Mouse (Mus musculus): ENCODE results near the gene Catsperz. TPM values are rescaled to one million over a fixed set of nuclear protein-coding genes. Genes with fewer than 3 reads are reported as not detected.

The Catsperz gene
- total RNA-seq, 2 experiments from 2014 or later: not detected

- DNase-seq: no peak
- intact Hi-C loops (cut with DNase I): no loop called here
Measured at GRCm38 (mm10) chr19:6949532-6949931, 24.4 kb upstream of the Catsperz start.

DNA sequence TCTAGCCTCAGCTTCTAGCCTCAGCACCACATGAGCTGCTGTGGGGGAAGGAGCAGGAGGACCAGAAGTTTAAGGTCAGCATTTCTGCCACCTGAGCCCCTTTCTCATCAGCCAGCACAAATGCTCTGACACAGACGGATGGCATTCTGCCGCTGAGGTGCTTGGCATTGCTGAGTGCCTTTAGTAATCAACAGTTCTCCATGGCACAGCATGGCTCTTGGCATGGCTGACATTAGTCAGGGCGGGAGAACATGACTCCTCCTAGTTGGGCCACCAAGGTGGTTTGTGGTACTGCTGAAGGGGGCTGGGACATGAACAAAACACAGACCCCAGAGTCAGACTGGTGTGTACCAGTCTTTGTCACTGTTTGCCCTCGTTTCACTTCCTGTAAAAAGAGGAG is 23.0 kb upstream of the Catsperz start:
- no peak for DNase-seq
- intact Hi-C loops (cut with DNase I): no loop called here

DNA sequence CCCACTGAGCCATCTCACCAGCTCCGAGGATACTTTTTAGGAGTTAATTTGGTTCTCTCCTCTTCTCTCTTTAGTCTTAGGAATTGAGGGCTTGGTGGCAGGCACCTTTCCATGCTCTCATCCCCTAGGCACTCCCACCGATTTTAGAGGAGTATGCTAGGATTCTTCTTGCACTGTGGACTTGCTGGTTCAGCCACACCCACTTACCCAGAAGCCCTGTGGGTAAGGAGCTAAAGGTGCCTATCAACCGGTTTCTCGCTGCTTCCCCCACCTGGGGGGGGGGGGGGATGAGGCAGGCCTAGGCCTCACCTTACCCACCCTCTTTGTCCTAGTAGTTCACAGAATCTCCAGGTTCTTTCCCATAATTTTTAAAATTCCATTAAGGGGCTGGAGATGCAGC is 22.6 kb upstream of the Catsperz start:
- intact Hi-C loops (cut with DNase I): no loop called here
- no peak for DNase-seq

GRCm38 (mm10) chr19:6943709-6944108 is 18.5 kb upstream of the Catsperz start:
- intact Hi-C loops (cut with DNase I): loop anchor here (2.0 to 5.0 kb wide), 2 partner anchors 34 to 699 kb away; partner anchors contain the start of gene Plcb3
- no peak for DNase-seq

DNA sequence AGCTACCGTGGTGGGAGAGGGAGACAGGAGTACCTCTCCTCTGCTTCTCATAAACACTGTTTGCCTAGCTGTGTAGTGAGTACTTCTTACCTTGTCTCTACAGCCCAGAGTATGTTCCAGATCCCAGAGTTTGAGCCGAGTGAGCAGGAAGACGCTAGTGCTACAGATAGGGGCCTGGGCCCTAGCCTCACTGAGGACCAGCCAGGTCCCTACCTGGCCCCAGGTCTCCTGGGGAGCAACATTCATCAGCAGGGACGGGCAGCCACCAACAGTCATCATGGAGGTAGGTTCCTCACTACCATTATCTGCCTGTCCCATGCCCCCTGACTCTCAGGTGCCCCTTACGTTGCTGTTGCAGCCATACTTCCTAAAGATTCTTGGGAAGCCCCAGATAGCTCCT is 17.6 kb upstream of the Catsperz start:
- DNase-seq: no peak
- intact Hi-C loops (cut with DNase I): loop anchor here (1.0 to 5.0 kb wide), 2 partner anchors 9 to 35 kb away; partner anchors contain the start of gene Plcb3

GRCm38 (mm10) chr19:6942249-6942691 is 17.1 kb upstream of the Catsperz start, which contains the start of gene Gpr137:
Gpr137 (minus strand) TSS chr19:6942480.
- intact Hi-C loops (cut with DNase I): loop anchor here (1.0 to 5.0 kb wide), 2 partner anchors 9 to 35 kb away; partner anchors contain the start of gene Plcb3
- DNase-seq: peak; percentile 96 to 98

DNA sequence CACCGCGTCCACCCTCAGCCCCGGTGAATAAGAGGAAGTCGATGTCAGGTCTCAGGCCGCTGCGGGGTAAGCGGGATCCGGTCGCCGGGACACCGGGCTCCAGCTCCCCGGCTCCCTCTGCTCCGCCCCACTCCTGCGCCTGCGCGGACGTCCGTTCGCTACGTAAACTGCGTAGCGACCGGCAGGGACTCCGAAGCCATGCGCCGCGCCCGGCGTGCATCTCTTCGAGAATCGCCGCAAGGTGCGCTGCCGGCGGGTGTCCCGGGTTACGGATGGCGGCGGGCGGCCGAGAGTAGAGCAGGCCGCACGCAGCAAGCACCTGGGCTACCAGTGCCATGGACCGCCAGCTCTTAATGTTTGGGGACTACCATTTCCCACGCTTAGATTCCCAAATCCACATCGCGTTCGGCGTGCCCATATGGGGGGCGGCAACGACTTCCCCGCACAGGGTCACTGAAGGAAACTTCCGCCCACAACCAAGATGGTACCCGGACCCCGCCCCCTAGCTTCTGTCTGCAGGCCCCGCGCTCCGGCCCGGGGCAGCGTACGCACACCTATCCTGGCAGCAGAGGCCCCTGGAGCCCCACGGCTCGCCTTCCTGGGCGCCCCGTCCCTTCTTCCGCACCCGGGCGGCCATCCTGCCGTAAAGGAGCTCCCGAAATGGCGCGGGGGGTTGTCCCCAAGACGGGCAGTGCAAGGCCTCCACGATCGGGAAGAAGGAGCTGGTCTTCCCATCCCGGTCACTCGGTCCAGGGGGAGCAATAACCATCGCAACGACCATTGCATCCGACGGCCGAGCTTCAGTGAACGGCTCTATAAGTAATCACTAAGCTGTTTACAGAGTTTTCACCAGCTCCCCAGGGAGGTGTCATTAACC is 16.4 kb upstream of the Catsperz start, which contains the start of gene Bad:
Gene Bad, plus strand, starts transcription at position 490 of the 877 bp plus-strand sequence.
- DNase-seq: peak; percentile 96 to 97
- intact Hi-C loops (cut with DNase I): loop anchor here (1.0 to 5.0 kb wide), 3 partner anchors 10 to 36 kb away; partner anchors contain the start of gene Plcb3

GRCm38 (mm10) chr19:6940396-6941351 is 15.5 kb upstream of the Catsperz start:
- intact Hi-C loops (cut with DNase I): loop anchor here (2.0 to 5.0 kb wide), 2 partner anchors 18 to 37 kb away; partner anchors contain the start of gene Plcb3
- peak in 1 of 2 experiments; percentile 32 for DNase-seq

DNA sequence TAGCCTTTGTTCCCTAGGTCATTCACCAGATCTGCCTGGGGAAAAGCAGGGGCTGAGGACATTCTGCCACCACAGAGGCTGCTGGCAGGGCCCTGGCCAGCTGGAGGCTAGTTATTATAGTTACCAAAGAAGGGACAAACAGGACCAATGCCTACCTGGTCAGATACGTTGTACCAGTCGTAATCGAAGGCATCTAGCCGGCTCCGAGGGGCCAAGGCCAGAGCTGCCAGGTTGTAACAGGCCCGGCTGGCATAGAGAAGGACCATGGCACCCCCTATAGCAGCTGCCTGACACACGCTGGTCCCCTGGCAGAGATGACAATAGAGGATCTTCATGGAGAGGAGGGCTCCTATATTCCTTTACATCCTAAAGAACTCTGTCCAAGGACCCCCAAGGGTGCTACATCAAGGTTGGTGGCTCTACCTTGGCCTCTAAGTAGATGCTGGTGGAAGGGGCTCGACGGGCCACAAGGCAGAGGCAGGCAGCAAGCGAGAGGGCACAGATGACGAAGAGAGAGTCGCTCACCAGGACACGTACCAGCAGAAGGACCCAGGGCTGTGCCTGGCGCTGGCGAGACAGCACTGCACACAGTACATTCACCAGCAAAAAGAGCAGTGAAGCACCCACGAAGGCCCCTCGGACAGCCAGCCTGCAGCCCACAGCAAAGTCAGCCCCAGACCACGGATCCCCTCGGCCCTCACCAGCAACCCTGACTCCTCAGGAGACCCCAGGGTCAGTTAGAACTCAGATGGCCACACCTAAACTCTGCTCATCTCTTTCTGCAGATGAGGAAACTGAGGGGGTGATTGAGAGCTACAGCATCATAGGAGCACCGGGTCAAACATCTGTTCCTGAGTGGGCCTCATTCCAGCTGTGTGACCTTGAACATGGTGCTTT is 14.2 kb upstream of the Catsperz start:
- intact Hi-C loops (cut with DNase I): loop anchor here (2.0 to 5.0 kb wide), 2 partner anchors 17 to 38 kb away; partner anchors contain the start of gene Plcb3

GRCm38 (mm10) chr19:6937541-6938465 is 12.6 kb upstream of the Catsperz start:
- intact Hi-C loops (cut with DNase I): no loop called here
- DNase-seq: peak; percentile 46 to 65

More for the DNA sequence above, 14.2 kb upstream of the Catsperz start:
- DNase-seq: no peak

DNA sequence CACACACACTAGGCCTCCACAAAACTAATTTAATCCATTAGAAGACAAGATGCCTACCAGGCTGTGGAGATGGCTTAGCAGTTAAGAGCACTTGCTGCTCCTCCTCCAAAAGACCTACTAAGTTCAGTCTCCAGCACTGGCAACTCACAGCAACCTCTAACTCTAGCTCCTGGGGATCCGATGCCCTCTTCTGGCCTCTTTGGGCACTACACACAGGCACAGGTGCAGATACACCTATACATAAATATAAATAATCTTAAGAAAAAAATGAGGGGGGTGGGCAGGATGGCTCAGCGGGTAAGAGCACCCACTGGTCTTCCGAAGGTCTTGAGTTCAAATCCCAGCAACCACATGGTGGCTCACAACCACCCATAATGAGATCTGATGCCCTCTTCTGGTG is 11.1 kb upstream of the Catsperz start:
- intact Hi-C loops (cut with DNase I): no loop called here
- DNase-seq: no peak

DNA sequence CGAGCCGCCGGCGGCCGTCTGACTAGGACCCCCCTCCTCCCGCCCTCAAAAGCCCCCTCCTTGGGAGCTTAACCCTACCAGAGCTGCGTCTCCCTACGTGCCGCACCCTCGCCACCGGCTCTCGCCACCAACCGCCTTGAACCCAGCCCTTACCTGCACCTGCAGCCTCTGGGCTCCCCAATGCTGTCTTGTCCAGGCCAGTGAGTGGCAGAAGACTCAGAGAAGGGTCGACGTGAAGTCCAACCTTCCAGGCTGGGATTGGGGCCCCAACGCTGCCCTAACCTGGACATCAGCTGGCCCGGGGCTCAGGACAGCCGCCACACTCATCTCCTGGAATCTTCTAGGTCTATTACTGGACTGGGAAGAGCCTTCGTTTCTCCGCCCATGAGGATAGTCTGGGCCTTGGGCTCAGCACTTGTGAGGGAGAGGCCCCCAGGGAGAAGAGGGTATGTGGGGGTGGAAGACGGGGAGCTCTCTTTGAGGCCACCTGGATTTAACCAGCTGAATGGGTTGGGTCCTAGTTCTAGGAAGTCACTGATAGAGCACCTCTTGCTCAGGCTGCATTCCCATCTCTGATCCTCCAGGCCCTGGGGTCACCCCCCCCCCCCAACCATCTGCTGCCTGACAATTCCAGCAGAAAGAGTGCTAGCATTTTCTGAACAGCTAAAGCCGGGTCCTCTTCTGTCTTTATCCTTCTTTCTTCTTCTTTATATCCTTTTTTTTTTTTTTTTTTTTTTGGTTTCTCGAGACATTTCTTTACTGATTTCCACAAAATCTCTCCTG is 9.2 kb upstream of the Catsperz start, which contains the start of gene Kcnk4:
Gene Kcnk4, minus strand, starts transcription at position 321 of the 783 bp plus-strand sequence.
- intact Hi-C loops (cut with DNase I): no loop called here
- no peak for DNase-seq

DNA sequence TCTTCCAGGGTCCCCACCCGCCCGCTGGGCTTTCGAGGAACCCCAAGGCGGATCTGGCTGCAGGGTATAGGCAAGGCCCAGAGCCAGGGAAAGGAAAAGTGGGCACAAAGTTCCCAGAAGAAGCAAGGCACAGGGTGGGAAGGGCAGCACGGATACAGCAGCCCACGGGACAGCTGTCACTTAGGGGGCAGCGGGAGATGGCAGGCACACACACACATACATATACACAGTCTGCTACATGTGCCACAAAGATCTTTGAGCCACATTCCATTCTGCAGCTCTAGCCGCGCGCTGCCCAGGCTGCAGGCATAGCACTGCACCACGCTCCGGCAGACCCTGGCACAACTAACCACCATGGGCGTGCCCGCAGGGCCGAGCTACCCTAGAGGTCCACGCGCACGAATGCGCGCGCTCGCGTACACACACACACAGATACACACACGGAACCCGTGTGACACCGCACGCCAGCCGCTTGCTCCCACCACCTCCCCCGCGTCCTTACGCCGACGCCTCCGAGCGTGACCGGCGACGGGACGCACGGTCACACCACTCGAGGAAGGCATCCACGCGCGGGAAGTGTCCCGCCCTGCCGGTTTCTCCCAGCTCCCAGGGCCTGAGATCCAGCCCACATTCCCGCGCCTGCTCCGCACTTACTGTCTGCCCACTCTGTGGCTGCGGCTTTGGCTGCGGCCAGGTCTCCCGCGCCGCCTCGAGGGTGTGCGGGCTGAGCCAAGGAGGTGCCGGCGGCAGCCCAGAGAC is 8.4 kb upstream of the Catsperz start:
- intact Hi-C loops (cut with DNase I): no loop called here
- peak in 1 of 2 experiments; percentile 44 for DNase-seq

GRCm38 (mm10) chr19:6933102-6933435 is 7.9 kb upstream of the Catsperz start:
- intact Hi-C loops (cut with DNase I): no loop called here
- DNase-seq: no peak

- intact Hi-C loops (cut with DNase I): no loop called here
- no peak for DNase-seq
Measured at GRCm38 (mm10) chr19:6932018-6932417, 6.8 kb upstream of the Catsperz start.

- intact Hi-C loops (cut with DNase I): no loop called here
- no peak for DNase-seq
Measured at GRCm38 (mm10) chr19:6931002-6931401, 5.8 kb upstream of the Catsperz start.

DNA sequence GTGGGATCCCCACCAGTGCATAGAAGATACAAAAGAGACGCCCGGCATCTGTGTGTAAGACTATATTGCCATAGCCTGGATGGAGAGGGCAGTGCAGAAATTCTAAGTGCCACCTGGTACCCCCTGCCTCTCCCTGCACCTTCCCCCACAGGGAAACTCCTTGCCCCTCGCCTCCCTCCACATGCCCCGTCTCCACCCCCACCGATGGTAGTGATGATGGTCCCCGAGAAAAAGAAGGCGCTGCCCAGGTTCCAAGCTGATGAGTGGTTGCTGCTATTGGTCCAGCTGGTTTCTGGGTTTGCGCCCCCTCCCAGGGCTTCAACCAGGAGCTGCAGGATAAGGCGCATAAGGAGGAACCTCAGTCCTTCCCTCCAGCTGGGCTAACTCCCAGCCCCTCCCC is 2.9 kb upstream of the Catsperz start:
- DNase-seq: no peak
- intact Hi-C loops (cut with DNase I): no loop called here
